Mouse (Mus musculus): ENCODE results near the gene Nkiras1.
A peak's percentile ranks its signal among the peaks of the same experiment; 100 is the strongest.

DNA sequence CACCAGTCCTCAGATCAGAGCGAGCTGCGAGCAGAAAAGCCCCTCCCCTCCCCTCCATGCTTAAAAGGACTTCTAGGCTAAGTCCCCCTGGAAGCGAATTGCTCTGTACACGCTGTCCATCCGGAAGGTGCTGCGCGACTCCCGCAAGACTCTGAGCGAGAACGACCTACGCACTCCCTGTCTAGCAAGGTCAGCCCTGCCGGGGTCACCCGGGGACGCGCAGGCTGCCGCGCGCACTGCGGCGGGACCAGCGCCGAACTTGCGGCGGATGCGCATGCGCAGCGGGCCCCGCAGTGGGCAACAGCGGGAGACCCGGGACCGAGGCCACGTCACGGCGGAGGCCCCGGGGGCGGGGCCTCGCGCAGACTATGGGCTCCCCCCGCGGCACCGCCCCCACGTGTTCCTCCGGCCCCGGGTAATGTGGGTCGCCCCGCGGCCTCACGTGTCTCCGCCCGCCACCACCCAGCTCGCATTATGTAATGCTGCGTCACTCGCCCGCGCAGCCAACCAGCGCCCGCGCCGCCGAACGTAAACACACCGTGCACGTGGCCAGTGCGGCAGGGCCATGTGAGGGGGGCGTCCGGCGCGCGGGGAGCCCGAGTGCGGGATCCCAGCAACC, 32.7 kb upstream of the Nkiras1 start:
- no peak for TF ChIP-seq CTCF (IDR thresholded peaks at IDR 0.05; ENCODE audit: borderline replicate concordance, extremely low read depth, insufficient read depth, insufficient read length)
- peak; percentile 67; the same call in 1 of the 2 replicates for TF ChIP-seq POLR2A (IDR thresholded peaks at IDR 0.05; ENCODE audit: borderline replicate concordance, extremely low read depth, insufficient read depth, insufficient read length, poor library complexity, severe bottlenecking)

Measured in brain, embryonic 14.5 days (tissue).